Mouse (Mus musculus) limb, embryonic 14.5 days (tissue): Measurements from ENCODE around the gene Lrpap1. TPM values are rescaled to one million over a fixed set of nuclear protein-coding genes. Genes with fewer than 3 reads are reported as not detected.

ENCODE experiments used
- ATAC-seq: fragments of 200-750 bp; cut with Nextera tagmentation; 2 replicates; pipeline ENCODE4 v1.8.0; 2017; ENCODE audit warnings: low read depth, moderate number of reproducible peaks, moderate TSS enrichment; ENCODE audit not compliant: low FRiP score
- DNase-seq: peaks from one replicate; pipeline ENCODE4 v3.0.0-alpha.2; 2015; ENCODE audit warnings: low spot score
- H3K27ac ChIP-seq: fragments of 300-500 bp; sonication (generic); replicated peaks from 2 replicates; pipeline ENCODE4 v1.5.1; 2014; ENCODE audit warnings: low read depth, mild to moderate bottlenecking, low read length, moderate library complexity, mixed read lengths
- H3K27me3 ChIP-seq: fragments of 300-500 bp; sonication (generic); 2 replicates; pipeline ENCODE4 v1.6.1; 2014; ENCODE audit warnings: low read length, mixed read lengths; ENCODE audit not compliant: control insufficient read depth, insufficient read depth
- H3K36me3 ChIP-seq: fragments of 300-500 bp; sonication (generic); 2 replicates; pipeline ENCODE4 v1.6.1; 2014; ENCODE audit warnings: mild to moderate bottlenecking, low read length, moderate library complexity, mixed read lengths; ENCODE audit not compliant: control insufficient read depth, insufficient read depth
- H3K4me1 ChIP-seq: fragments of 300-500 bp; sonication (generic); 2 replicates; pipeline ENCODE4 v1.6.1; 2014; ENCODE audit warnings: antibody characterized with exemption, low read length, mixed read lengths; ENCODE audit not compliant: control insufficient read depth, insufficient read depth
- H3K4me2 ChIP-seq: fragments of 300-500 bp; sonication (generic); replicated peaks from 2 replicates; pipeline ENCODE4 v1.6.1; 2014; ENCODE audit warnings: low read depth, mild to moderate bottlenecking, low read length, moderate library complexity; ENCODE audit not compliant: severe bottlenecking
- H3K4me3 ChIP-seq: fragments of 300-500 bp; sonication (generic); replicated peaks from 2 replicates; pipeline ENCODE4 v1.5.1; 2014; ENCODE audit warnings: low read length
- H3K9ac ChIP-seq: fragments of 300-500 bp; sonication (generic); 2 replicates; pipeline ENCODE4 v1.6.1; 2014; ENCODE audit warnings: mild to moderate bottlenecking, low read depth, low read length, moderate library complexity; ENCODE audit not compliant: severe bottlenecking
- H3K9me3 ChIP-seq: fragments of 300-500 bp; sonication (generic); 2 replicates; pipeline ENCODE4 v1.6.1; 2016; ENCODE audit warnings: low read length; ENCODE audit not compliant: control insufficient read depth
- POLR2A ChIP-seq: fragments of 200-500 bp; IDR thresholded peaks from 2 replicates; pipeline ENCODE4 v1.8.0; 2012; ENCODE audit warnings: inconsistent platforms, mild to moderate bottlenecking, moderate library complexity, borderline replicate concordance; ENCODE audit not compliant: insufficient read depth, insufficient read length; ENCODE audit errors: extremely low read depth
- WGBS: fragments of 180-500 bp; shearing (Covaris S2); extraction: QIAGEN DNeasy Blood & Tissue Kit; methylation state at CpG from one replicate; pipeline ENCODE4 v1.1.7; 2014; 5-methylcytosine and 5-hydroxymethylcytosine counted together
- polyA plus RNA-seq, 2 experiments: library from polyadenylated mRNA; depleted of rRNA in 1 of 2; stranded (reverse) in 1 of 2; unstranded in 1 of 2; fragments of >200 nt; fragmentation: Nextera tagmentation in 1 of 2; extraction: Ambion mirVana in 1 of 2; gene quantifications; 2 replicates each; pipeline versions ENCODE4 v1.2.1 to v1.2.3; 2012 to 2014

Lrpap1 gene
- polyA plus RNA-seq, 2 experiments = 59.5 to 137 TPM

DNA sequence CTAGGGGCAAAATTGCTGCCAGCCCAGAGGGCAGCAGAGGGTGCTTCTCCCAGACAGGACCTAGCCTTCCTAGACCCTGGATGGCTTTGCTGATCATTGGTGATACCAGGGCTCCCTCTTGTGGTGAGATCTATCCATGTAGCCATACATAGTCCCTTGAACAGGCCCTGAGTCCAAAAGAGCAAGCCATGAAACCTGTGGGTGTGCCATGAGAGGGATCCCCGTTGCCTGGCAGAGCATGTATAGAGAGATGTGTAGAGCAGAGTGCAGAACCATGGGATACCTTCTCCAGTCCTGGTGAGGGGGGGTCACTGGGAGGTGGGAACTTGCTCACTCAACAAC is 62.5 kb downstream of the Lrpap1 start:
- Histone ChIP-seq H3K36me3 (no peaks in the 10 kb centered on the region), H3K9ac (no peak overlapping the region), H3K4me2 (no peak overlapping the region), H3K27me3 (no peaks in the 10 kb centered on the region), H3K4me3 (no peak overlapping the region), H3K9me3 (no peaks in the 10 kb centered on the region), H3K4me1 (no peaks in the 10 kb centered on the region), H3K27ac (no peak overlapping the region)
- TF ChIP-seq POLR2A = no peak
- ATAC-seq = peak; percentile 83; the same call in 1 of the 2 replicates
- 10% methylated on average over 1 of the region's 1 CpGs for WGBS
- peak; percentile 92 for DNase-seq

DNA sequence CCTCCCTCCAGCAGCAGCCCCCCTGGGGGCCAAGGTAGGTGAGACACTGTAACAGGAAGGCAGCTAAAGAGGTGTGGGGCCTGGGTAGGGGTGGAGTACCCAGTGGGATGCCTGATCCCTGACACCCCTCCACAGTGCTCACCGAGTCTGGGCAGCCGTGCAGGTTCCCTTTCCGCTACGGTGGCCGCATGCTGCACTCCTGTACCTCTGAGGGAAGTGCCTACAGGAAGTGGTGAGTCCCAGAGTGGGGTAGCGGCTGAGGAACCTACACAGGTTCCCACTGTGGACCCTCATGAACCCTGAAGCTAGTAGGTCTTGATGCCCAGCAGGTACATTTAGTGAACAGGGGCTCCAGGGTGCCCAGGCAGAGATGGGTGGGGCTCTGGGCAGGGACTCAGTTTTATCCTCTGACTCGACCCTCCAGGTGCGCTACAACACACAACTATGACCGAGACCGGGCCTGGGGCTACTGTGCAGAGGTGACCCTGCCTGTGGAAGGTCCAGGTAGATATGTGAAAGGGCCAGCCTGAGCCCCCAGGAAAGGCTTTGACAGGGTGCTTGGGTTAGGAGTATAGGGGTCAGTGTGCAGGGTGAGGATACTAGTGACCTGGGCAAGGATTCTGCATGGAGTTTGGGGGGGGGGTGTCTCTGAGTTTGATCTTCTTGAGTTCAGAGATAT is 63.0 kb downstream of the Lrpap1 start:
- no peak overlapping the region for H3K4me2 ChIP-seq
- H3K27ac ChIP-seq = no peak overlapping the region
- TF ChIP-seq POLR2A = no peak
- H3K4me3 ChIP-seq = no peak overlapping the region
- WGBS = 66% methylated on average over 10 of the region's 10 CpGs
- H3K9ac ChIP-seq = no peak overlapping the region
- 0 out of 2 replicates have a peak, but pooled peaks have one; percentile 2 for ATAC-seq
- H3K27me3 ChIP-seq = no peaks in the 10 kb centered on the region
- H3K9me3 ChIP-seq = no peaks in the 10 kb centered on the region
- no peaks in the 10 kb centered on the region for H3K36me3 ChIP-seq
- H3K4me1 ChIP-seq = no peaks in the 10 kb centered on the region
- no peak for DNase-seq

Other genes starting within 250 kb of the Lrpap1 start
- gene Msantd1, start 197.8 kb downstream of the Lrpap1 start, polyA plus RNA-seq (2012; rRNA removed) = 4.5 and 5.8 TPM in 2 replicates
- 0.39 and 0.77 TPM in 2 replicates for gene Msantd1, start 197.8 kb downstream of the Lrpap1 start, polyA plus RNA-seq (2014; fragmentation: Nextera tagmentation; extraction: Ambion mirVana)
- 40.4 and 48.1 TPM in 2 replicates for gene Rgs12, start 156.3 kb downstream of the Lrpap1 start, polyA plus RNA-seq (2012; rRNA removed)
- 32.6 and 39.0 TPM in 2 replicates for gene Rgs12, start 156.3 kb downstream of the Lrpap1 start, polyA plus RNA-seq (2014; fragmentation: Nextera tagmentation; extraction: Ambion mirVana)
- 2.8 and 4.0 TPM in 2 replicates for gene Hgfac, start 64.3 kb downstream of the Lrpap1 start, polyA plus RNA-seq (2012; rRNA removed)
- gene Hgfac, start 64.3 kb downstream of the Lrpap1 start, polyA plus RNA-seq (2014; fragmentation: Nextera tagmentation; extraction: Ambion mirVana) = 0.28 and 0.43 TPM in 2 replicates
- 11.0 and 13.0 TPM in 2 replicates for gene Dok7, start 49.0 kb downstream of the Lrpap1 start, polyA plus RNA-seq (2012; rRNA removed)
- gene Dok7, start 49.0 kb downstream of the Lrpap1 start, polyA plus RNA-seq (2014; fragmentation: Nextera tagmentation; extraction: Ambion mirVana) = 4.7 and 5.0 TPM in 2 replicates
- gene Adra2c, start 172.6 kb upstream of the Lrpap1 start, polyA plus RNA-seq (2012; rRNA removed) = 0.10 and 0.13 TPM in 2 replicates
- gene Adra2c, start 172.6 kb upstream of the Lrpap1 start, polyA plus RNA-seq (2014; fragmentation: Nextera tagmentation; extraction: Ambion mirVana) = 0.10 and 0.15 TPM in 2 replicates